8 mouse cellular contexts compared by ENCODE assay signal in genomic region chrX:94689593-94689992, GRCm38 (mm10). TPM values are rescaled to one million over a fixed set of nuclear protein-coding genes. Genes with fewer than 3 reads are reported as not detected.
DNase-seq lines count a peak whose midpoint lies in the region; ATAC-seq lines count a peak whose summit lies in the region.
"Not testable (repeated sequence)": the region's sequence is repeated elsewhere in the genome, so short reads cannot be mapped to it uniquely, and the experiment has no call there.

No protein-coding gene starts in this region.

- H3K36me3 ChIP-seq in forebrain, embryonic 16.5 days (ENCODE audit: control insufficient read depth, insufficient read depth); limb, embryonic 11.5 days (ENCODE audit: control insufficient read depth, insufficient read depth, low read length); midbrain, embryonic 11.5 days (ENCODE audit: control insufficient read depth, insufficient read depth, low read length): not testable (repeated sequence)

- H3K9ac ChIP-seq in forebrain, embryonic 16.5 days (replicated peaks; ENCODE audit: low read depth, low read length); limb, embryonic 11.5 days (ENCODE audit: low read length); midbrain, embryonic 11.5 days (ENCODE audit: low read length): not testable (repeated sequence)

- not testable (repeated sequence) for H3K4me1 ChIP-seq in forebrain, embryonic 16.5 days (replicated peaks; ENCODE audit: control insufficient read depth, insufficient read depth, low read length); limb, embryonic 11.5 days (ENCODE audit: control insufficient read depth, insufficient read depth, low read length); midbrain, embryonic 11.5 days (ENCODE audit: control insufficient read depth, insufficient read depth, low read length)

- 83% methylated on average over 5 of the region's 5 CpGs for WGBS in forebrain, embryonic 16.5 days
- 91% methylated on average over 5 of the region's 5 CpGs for WGBS in limb, embryonic 11.5 days
- WGBS in midbrain, embryonic 11.5 days, result 91% methylated on average over 5 of the region's 5 CpGs

- DNase-seq in adrenal gland, adult (ENCODE audit: inconsistent age in 2 of 2, low spot score in 1 of 2), result peak; percentile 32 to 81
- peak; percentile 5 for DNase-seq in cerebellum, adult 9-11 months
- peak; percentile 9 for DNase-seq in heart, postnatal 4 days
- peak; percentile 12 for DNase-seq in kidney, adult 11 months
- DNase-seq in limb, embryonic 11.5 days (ENCODE audit: low spot score), result not testable (repeated sequence)
- DNase-seq in midbrain, embryonic 11.5 days (ENCODE audit: low spot score, missing footprints), result peak; percentile 57

- not testable (repeated sequence) for H3K9me3 ChIP-seq in forebrain, embryonic 16.5 days (ENCODE audit: control insufficient read depth, low read length); limb, embryonic 11.5 days (ENCODE audit: control insufficient read depth, low read length); midbrain, embryonic 11.5 days (ENCODE audit: control insufficient read depth, low read length)

- not testable (repeated sequence) for H3K4me2 ChIP-seq in forebrain, embryonic 16.5 days (ENCODE audit: low read length); limb, embryonic 11.5 days (ENCODE audit: low read depth, severe bottlenecking); midbrain, embryonic 11.5 days

- H3K4me3 ChIP-seq in forebrain, embryonic 16.5 days (replicated peaks; ENCODE audit: low read length); limb, embryonic 11.5 days (ENCODE audit: low read depth, low read length); midbrain, embryonic 11.5 days (ENCODE audit: low read depth, low read length): not testable (repeated sequence)

- not testable (repeated sequence) for H3K27ac ChIP-seq in forebrain, embryonic 16.5 days (ENCODE audit: low read length); limb, embryonic 11.5 days (replicated peaks; ENCODE audit: low read depth, low read length); midbrain, embryonic 11.5 days (ENCODE audit: low read depth, low read length)

- ATAC-seq in forebrain, embryonic 16.5 days, result peak; percentile 90
- ATAC-seq in limb, embryonic 11.5 days (ENCODE audit: insufficient number of reproducible peaks, low FRiP score, low TSS enrichment, low read depth), result peak; percentile 44; the same call in 1 of the 2 replicates
- peak; percentile 78 for ATAC-seq in midbrain, embryonic 11.5 days (ENCODE audit: low FRiP score)
- ATAC-seq in neutrophil, adult 5-6 weeks (ENCODE audit: extremely low read depth, insufficient number of reproducible peaks, low FRiP score, poor library complexity, severe bottlenecking), result peak; percentile 82

- H3K27me3 ChIP-seq in forebrain, embryonic 16.5 days (replicated peaks; ENCODE audit: control insufficient read depth, insufficient read depth, low read length); limb, embryonic 11.5 days (ENCODE audit: control insufficient read depth, insufficient read depth, low read length); midbrain, embryonic 11.5 days (ENCODE audit: control insufficient read depth, insufficient read depth, low read length): not testable (repeated sequence)

RNA-seq across cellular contexts. Expression of gene Zxdb, which starts 34.8 kb away (rescaled TPM):
- polyA plus RNA-seq in forebrain, embryonic 16.5 days (2015; fragmentation: Nextera tagmentation; extraction: Ambion mirVana), result 1.5 and 1.9 TPM in 2 replicates
- total RNA-seq in heart, postnatal 4 days (2021), result 1 to 10 TPM; 5.6 to 6.1 TPM
- 1.6 and 2.0 TPM in 2 replicates for polyA plus RNA-seq in limb, embryonic 11.5 days (2014; fragmentation: Nextera tagmentation; extraction: Ambion mirVana)
- 1.6 and 2.0 TPM in 2 replicates for polyA plus RNA-seq in midbrain, embryonic 11.5 days (2014; fragmentation: Nextera tagmentation; extraction: Ambion mirVana)
- 19.3 and 19.5 TPM in 2 replicates for total RNA-seq in neutrophil, adult 5-6 weeks (2017)

RNA-seq across cellular contexts. Expression of gene Gspt2, which starts 53.7 kb away (rescaled TPM):
- polyA plus RNA-seq in forebrain, embryonic 16.5 days (2015; fragmentation: Nextera tagmentation; extraction: Ambion mirVana), result 12.5 and 16.1 TPM in 2 replicates
- total RNA-seq in heart, postnatal 4 days (2021), result 1 to 10 TPM; 1.6 to 1.8 TPM
- polyA plus RNA-seq in limb, embryonic 11.5 days (2014; fragmentation: Nextera tagmentation; extraction: Ambion mirVana), result 7.6 and 9.2 TPM in 2 replicates
- polyA plus RNA-seq in midbrain, embryonic 11.5 days (2014; fragmentation: Nextera tagmentation; extraction: Ambion mirVana), result 11.4 and 11.9 TPM in 2 replicates
- not detected in 2 replicates for total RNA-seq in neutrophil, adult 5-6 weeks (2017)
